Mouse (Mus musculus) lung, adult 2 months (tissue): ENCODE results near the gene Prkce.

Experiments
- CTCF ChIP-seq: fragments of 200-500 bp; IDR thresholded peaks from 2 replicates; pipeline ENCODE4 v1.5.1; 2011; ENCODE audit warnings: mild to moderate bottlenecking, low read length, control low read depth; ENCODE audit not compliant: insufficient read depth
- POLR2A ChIP-seq: fragments of 200-500 bp; IDR thresholded peaks from 2 replicates; pipeline ENCODE4 v1.6.1; 2011; ENCODE audit warnings: low read depth, mild to moderate bottlenecking, control low read depth, low read length, borderline replicate concordance; ENCODE audit errors: extremely low read depth

DNA sequence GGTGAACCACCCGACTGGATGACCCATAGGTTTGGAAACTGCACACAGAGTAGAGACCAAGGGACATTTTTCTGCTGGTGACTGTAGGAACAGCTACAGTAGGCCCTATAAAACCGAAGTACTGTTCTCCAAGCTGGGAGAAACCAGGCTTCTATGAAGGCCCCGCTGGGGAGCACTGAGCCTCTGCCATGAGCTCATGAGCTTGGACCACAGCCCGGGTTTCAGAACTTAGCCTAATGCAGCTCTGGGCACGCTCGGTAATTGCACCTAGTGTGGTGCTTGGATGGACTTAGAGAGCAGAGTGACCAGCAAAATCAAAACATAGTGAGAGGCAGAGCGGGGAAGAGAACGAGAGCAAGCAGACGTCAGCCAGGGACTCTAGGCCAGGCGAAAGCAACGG lies 134.7 kb downstream of the Prkce start:
- TF ChIP-seq CTCF: no peak
- TF ChIP-seq POLR2A: no peak
